Mouse (Mus musculus) urinary bladder, postnatal 25 days (tissue): ENCODE data around the gene Katnbl1.
"Not testable (repeated sequence)": the region's sequence is repeated elsewhere in the genome, so short reads cannot be mapped to it uniquely, and the experiment has no call there.

Experiments
- DNase-seq: peaks from one replicate; pipeline ENCODE4 v3.0.0; 2022; ENCODE audit warnings: low spot score

Gene Katnbl1

DNA sequence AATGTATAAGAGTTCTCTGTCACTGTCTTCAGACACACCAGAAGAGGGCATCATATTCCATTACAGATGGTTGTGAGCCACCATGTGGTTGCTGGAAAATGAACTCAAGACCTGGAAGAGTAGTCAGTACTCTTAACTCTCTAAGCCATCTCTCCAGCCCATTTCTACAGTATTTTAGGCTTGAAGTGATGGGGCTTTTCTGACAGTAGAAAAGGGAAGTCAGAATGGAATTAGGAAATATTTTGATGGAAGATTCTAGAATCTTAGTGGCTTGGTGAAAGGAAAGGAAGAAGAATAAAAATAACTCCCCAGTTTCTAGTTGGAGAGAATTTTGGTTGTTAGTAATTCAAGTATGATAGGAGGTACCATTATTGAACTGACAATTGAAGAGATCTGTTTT, 14.9 kb downstream of the Katnbl1 start:
- no peak for DNase-seq

DNA sequence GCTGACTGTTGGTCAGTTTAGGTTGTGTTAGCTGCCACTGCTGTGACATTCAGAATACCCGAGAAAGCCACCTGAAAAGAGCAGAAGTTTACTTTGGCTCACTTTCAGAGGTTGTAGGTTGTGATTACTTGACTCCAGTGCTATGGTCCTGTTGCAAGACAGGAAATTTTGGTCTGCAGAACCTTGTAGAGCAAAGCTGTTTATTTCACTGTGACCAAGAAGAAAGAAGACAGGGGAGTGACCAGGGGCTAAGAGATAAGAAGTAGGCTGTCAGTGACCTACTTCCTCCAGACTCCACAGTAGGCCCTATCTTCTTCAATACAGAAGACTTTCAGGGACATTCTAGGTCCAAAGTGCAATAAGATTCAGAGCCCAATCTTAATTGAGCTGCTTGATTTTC, 17.6 kb downstream of the Katnbl1 start:
- DNase-seq = no peak

DNA sequence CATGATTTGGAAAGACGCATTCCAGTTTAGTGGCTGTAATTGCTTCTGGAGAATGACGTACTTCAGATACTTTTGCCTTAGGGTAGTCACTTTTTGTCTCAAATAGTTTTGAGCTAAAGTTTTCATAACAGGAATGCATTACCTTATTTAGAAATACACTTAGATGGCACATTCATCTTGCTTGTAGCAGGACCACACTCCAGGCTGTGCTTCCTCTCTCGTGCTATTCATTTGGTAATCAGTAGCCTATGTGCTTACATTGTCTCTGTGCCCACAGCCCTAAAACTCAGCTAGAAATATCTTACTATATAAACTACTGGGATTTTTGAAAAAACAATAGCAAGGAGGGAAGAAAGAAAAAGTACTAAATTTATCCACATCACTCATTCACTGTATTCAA, 28.0 kb downstream of the Katnbl1 start:
- no peak for DNase-seq

- DNase-seq = no peak
Measured at GRCm38 (mm10) chr2:112425308-112425707, 46.3 kb downstream of the Katnbl1 start.

DNA sequence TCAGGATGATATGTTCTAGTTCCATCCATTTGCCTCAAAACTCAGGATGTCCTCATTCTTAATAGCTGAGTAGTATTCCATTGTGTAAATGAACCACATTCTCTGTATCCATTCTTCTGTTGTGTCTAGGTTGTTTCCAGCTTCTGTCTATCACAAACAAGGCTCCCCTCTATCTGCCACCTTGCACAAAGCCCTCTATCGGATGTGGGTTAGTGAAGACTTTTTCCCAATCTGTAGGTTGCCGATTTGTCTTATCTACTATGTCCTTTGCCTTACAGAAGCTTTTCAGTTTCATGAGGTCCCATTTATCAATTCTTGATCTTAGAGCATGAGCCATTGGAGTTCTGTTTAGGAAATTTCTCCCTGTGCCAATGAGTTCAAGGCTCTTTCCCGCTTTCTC, 49.5 kb downstream of the Katnbl1 start:
- not testable (repeated sequence) for DNase-seq

DNA sequence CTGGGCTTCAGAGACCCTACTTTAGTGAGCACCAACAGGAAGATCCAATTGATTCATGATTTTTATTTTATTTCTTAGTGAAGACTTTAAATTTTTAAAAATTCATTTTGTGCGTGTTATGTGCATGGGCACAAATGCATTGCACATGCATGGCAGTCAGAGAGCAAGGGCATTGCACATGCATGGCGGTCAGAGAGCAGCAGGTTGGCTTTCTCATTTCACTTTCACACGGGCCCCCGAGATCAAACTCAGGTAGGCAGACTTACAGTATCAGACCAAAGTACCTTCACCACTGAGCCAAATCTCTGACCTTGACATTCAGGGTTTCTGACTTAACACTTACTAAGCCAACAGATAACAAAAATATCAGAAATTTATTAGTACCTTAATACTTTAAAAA, 50.7 kb downstream of the Katnbl1 start:
- DNase-seq = no peak

GRCm38 (mm10) chr2:112430403-112430802, 51.4 kb downstream of the Katnbl1 start:
- DNase-seq = no peak

DNA sequence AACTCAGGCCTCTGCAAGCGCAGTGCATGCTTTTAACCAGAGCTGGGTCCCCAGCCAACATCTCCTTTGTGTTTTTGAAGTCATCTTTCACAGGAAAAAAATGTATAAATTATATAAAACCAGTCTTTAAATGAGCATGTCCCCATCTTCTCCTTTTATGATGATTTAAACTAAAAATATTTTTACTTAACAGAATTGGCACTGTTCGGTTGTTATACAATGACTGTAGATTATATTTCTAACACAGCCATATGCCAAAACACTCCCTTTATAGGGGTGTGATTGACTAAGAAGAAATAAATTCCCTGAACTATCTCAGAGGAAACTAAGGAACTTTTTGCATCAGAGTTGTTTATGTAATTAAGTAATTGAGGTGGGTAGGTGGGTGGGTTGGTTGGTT, 53.5 kb downstream of the Katnbl1 start:
- no peak for DNase-seq

- no peak for DNase-seq
Measured at GRCm38 (mm10) chr2:112433359-112433758, 54.3 kb downstream of the Katnbl1 start.

- no peak for DNase-seq
Measured at GRCm38 (mm10) chr2:112436292-112436691, 57.3 kb downstream of the Katnbl1 start.

GRCm38 (mm10) chr2:112437589-112437988, 58.6 kb downstream of the Katnbl1 start:
- DNase-seq = no peak

DNA sequence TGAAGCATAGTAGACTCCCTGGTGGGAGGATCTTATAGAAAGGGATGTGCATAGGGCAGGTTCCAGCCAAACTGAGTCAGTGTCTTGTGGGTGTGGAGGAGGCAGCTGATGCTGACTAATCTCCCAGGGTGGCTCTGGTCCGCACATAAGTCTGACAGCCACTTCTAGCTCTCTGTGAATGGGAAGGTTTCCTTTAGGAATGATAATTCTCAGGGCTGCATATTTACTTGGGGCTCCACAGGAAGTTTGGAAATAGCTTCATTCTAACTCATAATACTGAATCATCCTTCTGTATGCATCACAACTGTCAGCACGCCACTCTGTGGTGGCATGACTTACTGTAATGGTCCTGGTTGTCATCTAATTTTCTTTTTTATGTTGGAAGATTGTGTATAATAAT, 64.5 kb downstream of the Katnbl1 start:
- DNase-seq = no peak

DNA sequence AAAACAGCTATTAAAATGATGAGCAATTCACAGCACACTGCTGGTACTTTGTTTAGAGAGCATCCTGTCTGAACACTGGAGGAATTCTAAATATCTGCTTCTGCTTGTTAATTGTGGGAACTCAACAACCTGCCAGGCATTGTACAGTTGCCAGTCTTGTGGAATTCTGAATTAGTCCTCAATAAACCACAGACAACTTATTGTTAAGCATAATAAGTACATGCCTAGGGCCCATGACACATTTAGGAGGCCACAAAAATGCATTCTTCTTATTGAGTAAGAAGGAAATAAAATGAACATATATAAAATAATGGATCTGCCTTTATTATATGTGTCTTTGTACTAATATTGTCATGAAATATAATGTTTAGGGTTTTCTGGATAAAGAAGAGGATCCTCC, 66.5 kb downstream of the Katnbl1 start:
- DNase-seq = no peak

DNA sequence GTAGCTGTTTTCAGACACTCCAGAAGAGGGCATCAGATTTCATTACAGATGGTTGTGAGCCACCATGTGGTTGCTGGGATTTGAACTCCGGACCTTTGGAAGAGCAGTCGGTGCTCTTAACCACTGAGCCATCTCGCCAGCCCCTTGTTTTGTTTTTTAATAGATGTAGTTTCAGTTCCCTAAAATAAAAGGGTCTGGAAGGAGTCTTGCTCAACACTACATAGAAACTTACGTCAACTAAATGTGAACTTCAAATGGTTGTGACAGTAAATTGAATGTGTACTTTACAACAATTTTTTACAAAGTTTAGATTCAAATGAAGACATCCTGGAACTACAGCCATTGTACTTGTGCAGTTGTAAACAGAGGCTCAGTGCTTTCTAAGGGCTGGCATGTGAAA, 69.0 kb downstream of the Katnbl1 start:
- DNase-seq = not testable (repeated sequence)

DNA sequence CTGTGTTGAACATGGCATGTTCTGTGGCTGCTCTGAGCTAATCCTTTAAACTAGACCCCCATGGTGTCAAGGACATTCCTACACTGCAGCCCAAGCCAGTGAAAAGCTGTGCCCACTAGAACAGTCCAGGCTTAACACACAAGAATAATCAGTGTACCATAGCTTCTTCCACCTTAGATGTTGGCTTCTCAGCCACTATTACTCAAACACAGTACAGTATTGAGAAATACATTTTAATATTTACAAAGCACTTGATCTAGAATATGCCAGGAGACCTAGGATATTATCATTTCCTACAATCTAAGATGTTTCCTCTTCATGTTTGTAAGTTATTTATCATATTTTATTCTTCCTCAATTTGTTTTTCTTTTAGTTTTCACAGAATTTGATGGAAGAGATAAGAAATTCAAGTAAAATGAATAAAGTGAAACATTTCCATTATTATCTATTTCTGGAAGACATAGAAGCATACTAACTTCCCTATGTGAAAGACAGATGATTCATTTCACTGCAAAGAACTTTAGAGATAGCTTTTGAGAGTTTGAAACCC, 69.6 kb downstream of the Katnbl1 start:
- no peak for DNase-seq

DNA sequence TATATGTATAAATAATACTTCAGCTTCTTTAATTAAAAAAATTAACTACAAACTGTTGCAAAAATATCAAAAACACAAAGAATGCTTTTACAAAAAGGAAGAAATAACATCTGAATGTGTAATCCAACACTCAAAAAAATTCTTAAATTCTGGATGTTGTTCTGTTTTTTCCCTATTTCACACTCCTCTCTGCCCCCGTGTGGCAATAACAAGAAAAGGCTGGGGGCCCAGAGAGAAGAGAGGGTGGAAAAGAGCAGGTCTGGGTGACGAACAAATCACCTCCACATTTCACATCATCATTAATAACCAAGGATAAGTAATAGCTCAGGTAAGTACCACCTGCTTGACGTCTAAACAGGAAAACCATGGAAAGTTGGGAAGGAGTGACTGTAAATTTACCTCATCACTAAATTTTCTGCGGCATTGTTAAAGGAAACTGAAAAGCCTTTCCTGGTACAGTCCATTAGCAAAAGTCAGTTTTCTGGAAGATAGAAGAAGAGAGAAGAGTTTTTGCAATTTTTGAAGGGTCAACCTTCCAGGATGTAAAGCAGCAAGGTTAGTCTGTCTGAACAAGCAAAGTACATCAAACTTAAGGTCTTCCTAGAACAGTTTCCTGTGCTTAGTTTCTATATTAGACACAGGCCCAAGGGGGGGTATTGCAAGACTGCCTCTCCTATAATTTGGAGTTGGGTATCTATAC, 70.7 kb downstream of the Katnbl1 start:
- peak; percentile 11 for DNase-seq

- DNase-seq = not testable (repeated sequence)
Measured at GRCm38 (mm10) chr2:112452513-112452912, 73.5 kb downstream of the Katnbl1 start.

- no peak for DNase-seq
Measured at GRCm38 (mm10) chr2:112454125-112454861, 75.3 kb downstream of the Katnbl1 start.

GRCm38 (mm10) chr2:112454862-112455564, 76.0 kb downstream of the Katnbl1 start, which contains the start of gene Emc7:
TSS of gene Emc7 (plus strand) at chr2:112454997.
- DNase-seq = peak; percentile 99

DNA sequence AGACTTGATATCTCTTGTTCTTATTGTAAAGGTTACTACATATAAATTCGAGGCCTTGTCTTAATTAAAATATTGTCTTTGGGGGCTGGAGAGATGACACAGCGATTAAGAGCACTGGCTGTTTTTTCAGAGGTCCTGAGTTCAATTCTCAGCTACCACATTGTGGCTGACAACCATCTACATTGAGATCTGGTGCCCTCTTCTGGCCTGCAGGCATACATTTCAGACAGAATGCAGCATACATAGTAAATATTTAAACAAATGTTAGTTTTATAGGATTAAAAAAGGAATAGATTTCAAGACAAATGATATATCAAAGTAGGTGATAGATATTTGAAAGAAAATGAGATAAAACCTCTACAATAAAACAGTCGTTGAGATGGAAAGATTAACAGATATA, 81.5 kb downstream of the Katnbl1 start:
- DNase-seq = no peak
